Mouse (Mus musculus): ENCODE data around the gene Ccdc158.

DNA sequence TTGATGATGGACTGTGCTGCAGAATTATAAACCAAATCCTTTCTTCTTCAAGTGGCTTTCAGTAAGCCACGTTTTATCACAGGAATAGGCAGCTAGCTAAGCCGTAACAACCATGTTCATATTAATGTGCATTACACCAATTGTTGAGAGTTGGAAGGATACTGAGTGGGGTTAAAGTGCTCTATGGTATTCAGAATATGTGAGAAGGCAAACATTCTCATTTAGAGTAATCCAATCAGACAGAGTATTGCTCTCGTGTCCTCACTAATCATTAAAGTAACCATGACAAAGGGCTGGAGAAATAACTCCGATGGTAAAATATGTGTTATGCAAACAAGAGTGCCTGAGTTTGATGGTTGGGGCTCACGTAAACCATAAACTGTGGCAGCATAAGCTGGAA lies 53.2 kb downstream of the Ccdc158 start:
- TF ChIP-seq CTCF (IDR thresholded peaks at IDR 0.05; ENCODE audit: borderline replicate concordance, insufficient read depth, low read length) (no peak), POLR2A (IDR thresholded peaks at IDR 0.05; ENCODE audit: low read depth, low read length) (no peak)
